Comparison of ENCODE assay signal across 8 mouse cellular contexts in genomic region chr6:100660395-100660794, GRCm38 (mm10). TPM values are rescaled to one million over a fixed set of nuclear protein-coding genes. Genes with fewer than 3 reads are reported as not detected.
DNase-seq lines count a peak whose midpoint lies in the region; ATAC-seq lines count a peak whose summit lies in the region.
"Had no signal": no experiment of that assay in that cellular context is flagged by ENCODE, and none has a peak within 500 bp of the region (broad histone marks: within the 10 kb centered on the region; RNA-seq: fewer than 3 reads in every experiment).

No protein-coding gene starts in this region.

- no peaks in the 10 kb centered on the region for H3K9me3 ChIP-seq in midbrain, embryonic 15.5 days

- WGBS in midbrain, embryonic 15.5 days: 64% methylated on average over 5 of the region's 5 CpGs

- H3K27me3 ChIP-seq in midbrain, embryonic 15.5 days (replicated peaks): no peaks in the 10 kb centered on the region

- 0 out of 2 replicates have a peak, but pooled peaks have one; percentile 54 for ATAC-seq in midbrain, embryonic 15.5 days (replicated peaks)

- H3K4me2 ChIP-seq in midbrain, embryonic 15.5 days: no peak overlapping the region

- H3K4me1 ChIP-seq in midbrain, embryonic 15.5 days: no peaks in the 10 kb centered on the region

- peaks cover 3% of the 10 kb centered on the region; the same call in 1 of the 2 replicates for H3K36me3 ChIP-seq in midbrain, embryonic 15.5 days (replicated peaks)

- H3K9ac ChIP-seq in midbrain, embryonic 15.5 days: no peak overlapping the region

- no peak overlapping the region for H3K27ac ChIP-seq in midbrain, embryonic 15.5 days

- no peak overlapping the region for H3K4me3 ChIP-seq in midbrain, embryonic 15.5 days
- H3K4me3 ChIP-seq: erythroblast, embryonic 14.5 days had no signal

- peak; percentile 81 for DNase-seq in adrenal gland, adult 2 months
- DNase-seq in brain, adult 2 months (ENCODE audit: low read depth, low spot score): peak; percentile 80
- DNase-seq in gastrocnemius, postnatal 10 days: peak; percentile 73
- DNase-seq in layer of hippocampus, adult 9-10 months (ENCODE audit: low spot score): peak; percentile 53
- no peak for DNase-seq in spleen, adult 18-20 months
- no peak for DNase-seq in c-Kit-positive CD71-positive TER-119-positive erythroid progenitor cells, embryonic 14.5 days (ENCODE audit: low spot score)

RNA-seq across cellular contexts. Expression of gene Shq1, which starts 10.6 kb away (rescaled TPM):
- 1 to 10 TPM; 8.5 to 8.6 TPM for total RNA-seq in adrenal gland, adult 2 months (2021)
- 3.7 and 4.5 TPM in 2 replicates for polyA plus RNA-seq in adrenal gland, adult 2 months (2012; rRNA removed)
- 1 to 10 TPM; 2.9 to 3.3 TPM for total RNA-seq in gastrocnemius, postnatal 10 days (2021)
- 9.2 and 10.7 TPM in 2 replicates for polyA plus RNA-seq in midbrain, embryonic 15.5 days (2015; fragmentation: Nextera tagmentation; extraction: Ambion mirVana)

RNA-seq across cellular contexts. Expression of gene Gxylt2, which starts 44.1 kb away (rescaled TPM):
- under 1 TPM; 0.40 to 0.73 TPM for total RNA-seq in adrenal gland, adult 2 months (2021)
- polyA plus RNA-seq in adrenal gland, adult 2 months (2012; rRNA removed): 1.1 and 2.9 TPM in 2 replicates
- total RNA-seq in gastrocnemius, postnatal 10 days (2021): 1 to 10 TPM; 5.0 to 7.9 TPM
- 1.2 and 1.6 TPM in 2 replicates for polyA plus RNA-seq in midbrain, embryonic 15.5 days (2015; fragmentation: Nextera tagmentation; extraction: Ambion mirVana)
- polyA plus RNA-seq: erythroblast, embryonic 14.5 days had no signal

Comparison
In these comparisons a context has a peak if more than half of its experiments do, and no peak if none do; other contexts are left out.
1. DNase-seq: peak in adrenal gland, adult 2 months (single experiment), brain, adult 2 months (single experiment), gastrocnemius, postnatal 10 days (single experiment) and layer of hippocampus, adult 9-10 months (single experiment); none in spleen, adult 18-20 months (0 of 2) and c-Kit-positive CD71-positive TER-119-positive erythroid progenitor cells, embryonic 14.5 days (single experiment).